Mouse (Mus musculus): ENCODE data around the gene Recql5. TPM values are rescaled to one million over a fixed set of nuclear protein-coding genes. Genes with fewer than 3 reads are reported as not detected.

Recql5 gene
- total RNA-seq, 2 experiments from 2014 or later = 7.5 to 8.6 TPM

DNA sequence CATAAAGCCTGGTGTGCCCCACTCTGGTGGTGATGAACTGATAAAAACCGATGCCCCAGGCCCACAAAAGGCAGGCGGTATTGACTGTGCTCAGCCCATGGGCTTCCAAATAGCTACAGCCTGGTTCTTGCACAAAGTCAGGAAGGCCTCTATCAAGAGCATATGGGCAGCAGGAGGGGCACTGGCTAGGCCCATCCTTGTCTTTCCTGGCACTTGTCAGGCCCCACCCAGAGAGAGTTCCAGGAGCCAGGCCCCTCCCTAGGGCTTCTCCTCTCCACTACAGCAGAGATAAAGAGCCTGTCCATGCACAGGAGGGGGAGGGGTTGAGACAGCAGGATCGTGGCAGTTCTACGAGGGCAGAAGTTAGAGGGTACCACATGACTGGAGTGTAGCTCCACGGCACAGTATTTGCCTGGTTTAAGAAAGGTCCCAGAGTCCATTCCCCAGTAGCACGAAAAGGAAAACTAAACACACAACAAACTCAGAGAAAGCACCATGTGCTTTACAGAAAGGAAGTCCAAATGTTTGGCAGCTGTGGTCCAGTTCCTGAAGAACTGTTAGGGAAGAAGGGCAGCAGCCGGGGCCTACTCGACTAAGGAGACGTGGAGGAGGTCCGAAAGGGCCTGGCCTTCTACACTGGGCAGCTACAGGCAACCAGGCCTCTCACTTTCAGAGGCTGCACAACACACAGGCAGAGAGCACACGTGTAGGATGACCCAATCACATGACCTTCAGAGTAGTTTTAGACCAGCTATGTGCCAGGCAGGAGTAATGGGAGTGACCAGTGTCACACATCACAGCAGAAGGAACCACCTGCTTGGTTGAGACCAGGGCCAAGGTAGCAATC is 29.7 kb downstream of the Recql5 start:
- H3K27ac ChIP-seq = peak overlapping the region; percentile 70
- DNase-seq = no peak
- intact Hi-C loops (cut with DNase I) = no loop called here
- H3K4me3 ChIP-seq = no peak overlapping the region
- TF ChIP-seq CTCF (IDR thresholded peaks at IDR 0.05) = no peak

DNA sequence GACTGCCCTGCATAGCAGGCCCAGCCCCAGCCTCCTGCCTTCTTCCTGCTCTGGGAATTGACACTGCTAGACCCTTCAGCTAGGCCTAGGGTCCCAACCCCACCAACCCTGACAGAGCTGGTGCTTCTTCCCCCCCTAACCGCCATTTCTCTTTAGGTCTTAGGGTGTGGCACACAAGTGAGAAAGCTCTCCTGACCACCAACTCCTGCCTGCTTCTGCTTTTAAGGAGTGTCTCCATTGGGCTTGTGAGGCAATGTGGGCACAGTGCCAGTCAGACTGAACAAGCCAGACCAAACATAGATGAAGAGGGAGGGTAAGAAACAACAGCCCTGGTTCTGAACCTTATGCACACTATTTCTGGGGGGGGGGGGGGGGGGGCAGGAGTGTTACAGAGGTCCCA is 30.4 kb downstream of the Recql5 start:
- DNase-seq = peak; percentile 68
- Histone ChIP-seq H3K27ac (peak overlapping the region; percentile 70), H3K4me3 (no peak overlapping the region)

DNA sequence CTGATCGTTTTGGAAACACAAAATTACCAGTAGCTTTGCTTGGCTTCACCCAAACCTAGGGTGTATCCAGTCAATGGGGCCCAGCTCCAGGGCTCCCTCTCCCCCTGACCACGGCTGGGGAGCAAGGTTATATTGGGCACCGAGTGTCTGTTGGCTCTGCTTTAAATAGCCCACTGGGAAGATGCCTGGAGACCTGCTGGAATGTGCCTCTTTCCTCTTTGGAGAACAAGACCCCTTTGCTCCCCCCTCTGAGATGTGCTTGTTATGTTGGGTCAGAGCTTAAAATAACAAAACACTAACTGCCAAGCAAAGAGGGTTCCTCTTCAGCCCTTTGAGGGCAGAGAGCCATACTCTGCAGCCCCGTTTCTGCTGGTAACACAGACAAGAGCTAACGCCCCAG is 31.1 kb downstream of the Recql5 start:
- intact Hi-C loops (cut with DNase I) = no loop called here
- DNase-seq = no peak
- peak overlapping the region; percentile 70 for H3K27ac ChIP-seq

More for the DNA sequence above, 30.4 kb downstream of the Recql5 start:
- intact Hi-C loops (cut with DNase I) = no loop called here
- TF ChIP-seq CTCF (IDR thresholded peaks at IDR 0.05) = no peak

DNA sequence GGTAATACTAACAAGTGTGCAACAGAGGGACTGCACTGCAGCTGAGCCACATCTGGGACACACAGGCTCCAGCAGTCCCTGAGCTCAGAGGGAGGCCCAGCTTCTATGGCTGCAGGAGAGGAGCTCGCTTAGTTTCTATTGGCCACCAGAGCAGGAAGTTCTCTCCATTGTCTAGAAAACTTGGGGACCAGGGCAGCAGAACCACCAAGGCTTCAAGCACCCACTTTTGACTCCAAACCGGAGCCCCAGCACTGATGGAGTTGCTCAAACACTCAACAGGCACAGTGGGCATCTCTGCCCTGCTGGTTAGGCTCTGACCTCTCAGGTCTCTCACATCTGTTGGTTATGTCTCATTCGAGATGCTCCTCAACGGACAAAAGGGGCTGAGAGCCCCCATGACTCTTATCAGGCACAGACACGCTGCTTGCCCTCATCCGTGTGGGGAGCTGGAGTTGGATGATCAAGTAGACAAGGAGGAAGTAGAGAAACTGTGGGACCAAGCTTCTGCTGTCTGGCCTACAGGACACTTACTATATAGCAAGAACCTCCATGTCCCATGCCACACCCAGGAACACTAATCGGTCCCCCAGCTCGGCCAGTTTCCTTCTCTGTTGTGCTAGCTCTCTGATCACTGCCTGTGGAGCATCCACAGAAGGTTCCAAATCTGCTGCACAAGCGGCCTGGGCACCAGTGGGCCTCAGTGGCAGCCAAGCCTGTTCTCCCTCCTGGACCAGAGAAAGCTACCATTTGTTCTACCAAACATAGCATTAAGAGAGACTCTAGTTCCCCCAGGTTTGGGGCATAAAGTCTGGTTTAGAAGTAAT is 31.7 kb downstream of the Recql5 start:
- no peak for TF ChIP-seq CTCF (IDR thresholded peaks at IDR 0.05)
- intact Hi-C loops (cut with DNase I) = no loop called here
- H3K27ac ChIP-seq = peak overlapping the region; percentile 51; the same call in 1 of the 2 replicates
- H3K4me3 ChIP-seq = no peak overlapping the region
- no peak for DNase-seq

More for the DNA sequence above, 31.1 kb downstream of the Recql5 start:
- no peak for TF ChIP-seq CTCF (IDR thresholded peaks at IDR 0.05)
- no peak overlapping the region for H3K4me3 ChIP-seq

GRCm38 (mm10) chr11:115900561-115901337 is 32.5 kb downstream of the Recql5 start:
- intact Hi-C loops (cut with DNase I) = no loop called here
- peak overlapping the region; percentile 80 for H3K27ac ChIP-seq
- no peak for TF ChIP-seq CTCF (IDR thresholded peaks at IDR 0.05)
- no peak for DNase-seq
- H3K4me3 ChIP-seq = peak overlapping the region; percentile 59

GRCm38 (mm10) chr11:115899486-115900266 is 33.6 kb downstream of the Recql5 start, which contains the start of gene Smim5:
Gene Smim5, plus strand, starts transcription at chr11:115899966.
- DNase-seq = peak; percentile 76
- TF ChIP-seq CTCF (IDR thresholded peaks at IDR 0.05) = peak; percentile 25; the same call in 1 of the 2 replicates
- intact Hi-C loops (cut with DNase I) = no loop called here
- peak within 1 kb of the TSS; percentile 80 for H3K27ac ChIP-seq
- peak within 1 kb of the TSS; percentile 59 for H3K4me3 ChIP-seq

DNA sequence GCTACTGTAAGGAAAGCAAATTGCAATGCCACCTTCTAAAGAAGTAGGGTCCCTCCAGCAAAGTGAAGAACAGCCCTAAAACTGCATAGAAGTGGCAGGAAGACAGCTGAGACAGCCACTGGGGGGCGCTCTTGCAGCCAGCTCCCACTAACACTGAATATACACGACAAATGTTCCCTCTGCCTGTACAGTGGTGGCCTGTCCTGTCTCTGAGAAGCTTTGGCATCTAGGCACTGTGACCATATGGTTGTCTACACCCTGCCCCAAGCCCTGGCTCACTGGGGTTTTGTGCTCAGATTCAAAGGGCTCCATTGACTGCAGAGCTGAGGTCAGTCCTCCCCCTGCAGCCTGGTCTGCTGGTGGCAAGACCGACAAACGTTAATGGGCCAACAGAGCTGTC is 34.4 kb downstream of the Recql5 start:
- intact Hi-C loops (cut with DNase I) = no loop called here
- Histone ChIP-seq H3K4me3 (no peak overlapping the region), H3K27ac (no peak overlapping the region)
- peak; percentile 64 for TF ChIP-seq CTCF (IDR thresholded peaks at IDR 0.05)
- peak; percentile 35 for DNase-seq

DNA sequence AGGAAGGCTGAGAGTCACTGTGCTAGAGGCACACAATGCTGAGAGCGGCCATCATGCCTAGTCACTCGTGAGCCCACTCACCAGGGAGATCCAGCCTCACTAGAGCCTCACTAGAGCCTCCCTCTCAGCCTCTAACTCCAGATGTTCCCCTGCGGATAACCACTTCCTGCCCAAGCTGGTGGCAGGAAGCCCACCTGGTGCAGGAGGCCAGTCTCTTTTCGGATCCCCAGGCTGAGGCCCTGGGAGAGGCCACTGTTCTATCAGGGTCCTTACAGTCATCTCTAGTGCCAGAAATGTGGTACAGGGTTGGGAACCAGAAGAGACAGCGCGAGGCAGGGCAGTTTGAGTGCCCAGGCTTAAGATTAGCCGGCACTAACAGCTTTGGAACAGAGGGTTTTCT is 34.8 kb downstream of the Recql5 start:
- intact Hi-C loops (cut with DNase I) = no loop called here
- no peak overlapping the region for H3K4me3 ChIP-seq
- no peak for TF ChIP-seq CTCF (IDR thresholded peaks at IDR 0.05)
- no peak for DNase-seq
- no peak overlapping the region for H3K27ac ChIP-seq

DNA sequence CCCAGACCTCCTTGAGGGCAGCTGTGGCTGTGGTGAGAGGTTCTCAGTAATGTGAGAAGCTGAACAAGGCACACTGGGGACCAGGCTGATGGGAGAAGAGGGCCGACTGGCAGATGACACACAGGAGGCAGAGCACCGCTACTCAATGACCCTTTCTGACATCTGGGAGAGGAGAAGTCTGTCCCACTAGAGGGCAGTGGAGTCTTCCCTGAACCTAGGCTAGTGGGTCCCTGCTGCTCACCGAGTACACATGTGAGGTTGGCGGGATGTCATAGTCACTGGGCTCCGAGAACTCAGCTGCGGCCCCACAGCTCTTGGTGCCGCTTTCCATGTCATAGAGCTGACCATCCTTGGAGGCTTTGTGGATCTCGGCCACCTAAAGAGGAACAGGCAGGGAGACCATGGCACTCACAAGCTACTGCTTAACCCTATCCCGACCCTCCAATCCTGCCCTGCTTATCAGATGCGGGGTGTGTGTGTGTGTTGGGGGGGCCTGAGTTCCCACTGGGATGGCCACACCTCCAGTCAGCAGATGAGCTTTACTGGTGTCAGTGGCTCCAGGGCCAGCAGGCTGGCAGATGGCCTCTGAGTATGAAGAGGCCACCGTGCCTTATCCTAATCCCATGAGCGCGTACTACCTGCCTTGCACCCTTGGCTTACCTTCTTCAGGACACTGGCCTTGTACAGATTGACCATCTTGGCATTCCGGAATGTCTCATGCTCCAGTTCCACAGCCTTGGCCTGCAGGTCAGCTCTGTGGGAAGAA is 38.3 kb downstream of the Recql5 start:
- H3K4me3 ChIP-seq = no peak overlapping the region
- intact Hi-C loops (cut with DNase I) = no loop called here
- TF ChIP-seq CTCF (IDR thresholded peaks at IDR 0.05) = peak; percentile 34
- no peak for DNase-seq
- no peak overlapping the region for H3K27ac ChIP-seq

DNA sequence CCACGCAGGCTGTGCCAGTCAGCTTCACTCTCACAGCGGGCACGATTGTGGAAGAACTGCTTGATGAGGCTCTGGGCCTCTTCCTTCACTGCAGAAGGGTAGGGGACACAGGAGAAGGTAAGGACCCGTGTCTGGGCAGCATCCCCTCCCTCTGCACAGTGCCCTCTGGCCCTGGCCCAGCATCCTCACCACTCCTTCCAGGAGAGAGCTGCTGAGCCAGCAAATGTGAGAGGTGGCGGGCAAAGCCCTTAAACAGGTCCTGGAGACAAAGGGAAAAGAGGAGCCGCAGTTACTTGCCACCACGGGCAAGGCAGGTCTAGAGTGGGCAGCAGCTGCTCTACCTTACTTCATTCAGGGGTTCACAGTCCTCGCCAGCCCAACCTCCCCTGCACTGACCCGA is 40.2 kb downstream of the Recql5 start:
- no peak for DNase-seq
- Histone ChIP-seq H3K4me3 (no peak overlapping the region), H3K27ac (no peak overlapping the region)
- no peak for TF ChIP-seq CTCF (IDR thresholded peaks at IDR 0.05)
- intact Hi-C loops (cut with DNase I) = no loop called here

- intact Hi-C loops (cut with DNase I) = no loop called here
- no peak for DNase-seq
- TF ChIP-seq CTCF (IDR thresholded peaks at IDR 0.05) = no peak
Observed at GRCm38 (mm10) chr11:115892213-115892612, 41.1 kb downstream of the Recql5 start.

More at GRCm38 (mm10) chr11:115892213-115892612, 41.1 kb downstream of the Recql5 start:
- H3K27ac ChIP-seq = no peak overlapping the region
- no peak overlapping the region for H3K4me3 ChIP-seq
